Mouse (Mus musculus): ENCODE measurements around the gene E130114P18Rik. TPM values are rescaled to one million over a fixed set of nuclear protein-coding genes. Genes with fewer than 3 reads are reported as not detected.

The E130114P18Rik gene
- polyA plus RNA-seq, 1 experiment from 2014 or later, result not detected

DNA sequence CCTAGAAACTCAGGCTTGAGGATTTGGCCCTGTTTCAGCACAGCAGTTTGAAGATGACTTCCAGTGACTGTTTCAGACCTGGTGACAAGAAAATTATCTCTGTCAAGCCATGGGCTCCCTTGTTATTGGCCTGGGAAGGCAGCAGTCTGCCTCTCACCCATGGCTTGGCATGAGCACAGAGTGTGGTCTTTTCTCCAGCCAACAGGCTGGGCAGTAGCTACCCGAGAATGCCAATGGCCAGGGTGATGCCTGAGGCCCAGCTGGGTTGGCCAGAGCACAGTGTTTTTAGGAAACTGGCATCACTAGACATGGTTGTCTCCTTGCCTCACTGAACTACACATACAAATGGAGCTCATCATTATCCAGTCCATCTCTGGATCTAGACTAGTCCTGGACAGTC lies 157.5 kb downstream of the E130114P18Rik start:
- no peak overlapping the region for H3K4me2 ChIP-seq
- H3K4me1 ChIP-seq, result no peaks in the 10 kb centered on the region
- no peaks in the 10 kb centered on the region for H3K36me3 ChIP-seq
- no peak overlapping the region for H3K4me3 ChIP-seq
- H3K9ac ChIP-seq, result no peak overlapping the region
- peaks cover 3% of the 10 kb centered on the region; the same call in 1 of the 2 replicates for H3K27me3 ChIP-seq (replicated peaks)
- H3K9me3 ChIP-seq (replicated peaks), result no peaks in the 10 kb centered on the region
- WGBS (ENCODE audit: insufficient replicate concordance), result 25% methylated on average over 1 of the region's 1 CpGs
- no peak overlapping the region for H3K27ac ChIP-seq
- ATAC-seq, result no peak

DNA sequence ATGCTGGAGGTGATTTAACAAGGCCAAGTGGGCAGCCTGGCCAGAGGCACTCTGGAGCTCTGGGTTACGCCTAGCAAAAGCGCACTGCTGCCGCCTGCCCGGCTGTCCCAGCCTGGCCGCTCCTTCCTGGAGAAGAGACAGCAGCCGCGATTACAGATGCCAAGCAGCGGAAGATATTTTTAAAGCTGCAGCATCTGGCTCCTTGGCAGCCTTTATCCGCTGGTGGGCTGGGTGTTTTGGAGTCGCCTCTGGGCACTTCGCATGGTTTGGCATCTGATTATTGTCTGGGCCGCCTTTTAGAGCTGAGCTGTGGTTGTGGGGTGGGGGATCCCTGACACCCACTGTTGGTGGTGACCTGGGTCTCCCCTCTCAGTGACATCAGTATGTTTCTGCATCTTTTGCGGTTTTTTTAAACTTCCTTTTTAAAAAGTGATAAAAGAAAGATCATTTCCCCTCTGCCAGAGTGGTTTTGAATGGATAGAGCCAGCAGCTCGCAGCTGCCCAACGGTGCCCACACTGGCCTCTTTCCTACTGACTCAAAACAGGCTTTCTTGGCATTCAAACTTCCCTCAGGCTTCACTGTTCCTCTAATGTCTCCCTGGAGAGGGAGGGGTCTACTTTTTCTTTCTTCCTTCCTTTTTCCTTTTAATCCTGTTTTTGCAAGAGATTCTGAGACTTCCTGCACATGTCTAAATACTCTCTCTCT lies 159.1 kb downstream of the E130114P18Rik start:
- H3K9ac ChIP-seq, result no peak overlapping the region
- H3K27me3 ChIP-seq (replicated peaks), result peaks cover 3% of the 10 kb centered on the region; the same call in 1 of the 2 replicates
- no peaks in the 10 kb centered on the region for H3K4me1 ChIP-seq
- no peak for ATAC-seq
- H3K4me2 ChIP-seq, result no peak overlapping the region
- H3K9me3 ChIP-seq (replicated peaks), result no peaks in the 10 kb centered on the region
- H3K27ac ChIP-seq, result no peak overlapping the region
- no peaks in the 10 kb centered on the region for H3K36me3 ChIP-seq
- no peak overlapping the region for H3K4me3 ChIP-seq
- WGBS (ENCODE audit: insufficient replicate concordance), result 41% methylated on average over 15 of the region's 15 CpGs

DNA sequence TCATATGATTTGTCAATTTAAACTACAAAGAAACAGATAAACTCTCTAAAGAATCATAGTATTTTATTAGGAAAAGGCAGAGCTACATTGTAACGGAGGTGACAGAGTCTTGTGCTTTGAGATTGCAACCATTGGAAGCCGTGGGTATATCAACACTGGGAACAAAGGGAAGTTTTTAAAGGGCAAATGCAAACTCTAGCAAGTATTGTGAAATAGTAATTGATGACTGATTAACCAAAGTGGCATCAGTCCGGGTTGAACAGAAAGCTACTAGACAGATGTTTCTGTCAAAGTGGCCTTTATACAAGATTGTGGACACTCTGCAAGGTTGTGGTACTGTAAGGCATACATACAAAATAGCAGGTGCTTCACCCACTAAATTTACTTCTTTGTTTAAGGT lies 162.8 kb downstream of the E130114P18Rik start:
- peaks cover 3% of the 10 kb centered on the region; the same call in 1 of the 2 replicates for H3K27me3 ChIP-seq (replicated peaks)
- H3K4me2 ChIP-seq, result no peak overlapping the region
- H3K9ac ChIP-seq, result no peak overlapping the region
- no peak overlapping the region for H3K27ac ChIP-seq
- 64% methylated on average over 3 of the region's 3 CpGs for WGBS (ENCODE audit: insufficient replicate concordance)
- no peaks in the 10 kb centered on the region for H3K36me3 ChIP-seq
- H3K4me3 ChIP-seq, result no peak overlapping the region
- H3K9me3 ChIP-seq (replicated peaks), result no peaks in the 10 kb centered on the region
- H3K4me1 ChIP-seq, result no peaks in the 10 kb centered on the region
- no peak for ATAC-seq

DNA sequence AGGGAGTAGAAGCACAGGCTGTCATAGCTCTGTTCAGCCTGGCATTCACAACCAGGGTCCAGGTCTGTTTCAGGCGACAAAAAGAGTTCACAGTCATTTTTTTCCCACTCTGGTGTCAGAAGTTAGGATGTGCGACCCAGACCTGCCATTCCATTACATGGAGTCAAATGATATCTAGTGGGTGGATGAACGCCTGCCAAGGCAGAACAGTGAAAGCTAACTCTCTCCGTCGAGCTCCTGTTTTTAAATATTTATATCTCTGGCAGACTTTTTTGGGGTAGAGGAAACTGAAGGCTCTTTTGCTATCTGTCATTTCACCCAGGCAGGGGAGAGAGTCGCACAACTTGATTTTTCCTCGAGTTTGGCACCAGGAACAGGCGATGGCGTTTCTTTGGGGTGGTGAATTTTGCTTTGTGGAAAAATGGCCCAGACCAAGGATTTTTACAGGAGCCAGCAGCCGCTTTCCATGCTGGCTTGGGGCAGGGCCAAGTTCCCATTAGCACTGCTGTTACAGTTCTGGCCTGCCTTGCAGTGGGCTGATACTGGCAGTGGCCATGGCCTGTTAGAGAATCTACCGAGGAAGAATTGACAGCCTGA lies 166.5 kb downstream of the E130114P18Rik start:
- Histone ChIP-seq H3K4me1 (peaks cover 8% of the 10 kb centered on the region), H3K27ac (no peak overlapping the region), H3K9ac (no peak overlapping the region), H3K4me3 (no peak overlapping the region), H3K9me3 (replicated peaks) (no peaks in the 10 kb centered on the region), H3K36me3 (no peaks in the 10 kb centered on the region), H3K4me2 (no peak overlapping the region), H3K27me3 (replicated peaks) (0 out of 2 replicates have a peak, but pooled peaks cover 3% of the 10 kb centered on the region)
- WGBS (ENCODE audit: insufficient replicate concordance), result 61% methylated on average over 11 of the region's 11 CpGs
- ATAC-seq, result no peak

DNA sequence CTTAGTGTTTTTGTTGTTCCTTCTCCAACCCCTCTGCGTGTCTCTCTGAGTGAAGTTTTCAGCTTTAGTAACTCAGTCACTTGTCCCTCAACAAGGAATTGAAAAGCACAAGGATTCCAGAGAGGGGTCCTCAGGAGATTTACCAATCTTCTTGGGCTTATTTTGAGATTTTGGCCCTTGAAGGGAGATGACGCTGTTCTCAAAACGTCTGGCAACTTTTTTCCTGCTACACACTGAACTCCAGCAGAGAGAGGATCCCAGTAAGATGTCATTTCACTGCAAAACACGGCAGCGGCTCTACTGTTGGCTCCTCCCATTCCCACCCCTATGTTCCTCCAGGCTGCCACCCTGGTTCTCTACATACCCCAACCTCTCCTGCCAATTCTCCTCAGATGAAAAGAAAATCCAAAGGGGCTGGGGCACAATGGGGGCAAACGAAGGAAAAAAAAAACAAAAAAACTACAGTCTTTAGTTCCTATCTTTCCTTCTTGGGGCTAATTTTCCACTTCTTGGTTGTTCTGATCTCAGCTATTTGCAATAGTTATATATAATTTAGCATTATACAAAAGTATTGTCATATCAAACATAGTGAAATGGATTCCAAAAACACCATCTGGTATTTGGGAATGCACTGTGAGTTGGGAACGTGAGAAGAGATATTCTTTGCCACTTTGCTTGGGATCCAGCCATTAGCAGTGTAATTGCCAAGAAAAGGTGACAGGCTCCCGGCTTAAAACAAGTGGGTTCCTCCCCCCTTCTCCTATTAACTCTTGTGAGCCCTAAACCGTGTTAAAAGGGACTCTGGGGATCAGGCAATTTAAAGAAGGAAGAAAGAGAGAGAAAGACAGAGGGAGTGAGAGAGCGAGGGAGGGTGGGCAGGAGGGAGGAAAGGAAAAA lies 167.8 kb downstream of the E130114P18Rik start:
- Histone ChIP-seq H3K4me3 (no peak overlapping the region), H3K9me3 (replicated peaks) (no peaks in the 10 kb centered on the region), H3K27me3 (replicated peaks) (no peaks in the 10 kb centered on the region), H3K27ac (no peak overlapping the region), H3K9ac (no peak overlapping the region), H3K36me3 (no peaks in the 10 kb centered on the region), H3K4me2 (no peak overlapping the region), H3K4me1 (peaks cover 8% of the 10 kb centered on the region)
- WGBS (ENCODE audit: insufficient replicate concordance), result 38% methylated on average over 10 of the region's 10 CpGs
- no peak for ATAC-seq

DNA sequence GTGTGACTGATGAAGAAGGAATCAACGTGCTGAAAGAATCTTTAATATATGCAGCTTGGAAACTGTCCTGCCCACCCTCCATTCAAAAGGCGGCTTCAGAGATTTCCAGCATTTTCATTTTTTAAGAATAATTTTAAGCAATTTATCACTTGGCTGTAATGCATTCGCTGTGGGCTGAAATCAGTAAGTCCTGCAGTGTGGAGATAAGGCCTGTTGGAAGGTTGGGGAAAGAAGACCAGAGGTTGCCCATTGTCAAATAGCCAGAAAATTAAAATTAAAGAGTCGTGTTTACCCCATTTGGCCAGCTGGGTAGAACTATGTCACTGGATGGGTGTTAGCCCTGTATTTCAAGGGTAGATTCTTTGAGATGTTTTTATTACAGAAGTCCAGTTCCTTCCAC lies 168.5 kb downstream of the E130114P18Rik start:
- ATAC-seq, result no peak
- no peaks in the 10 kb centered on the region for H3K27me3 ChIP-seq (replicated peaks)
- H3K9me3 ChIP-seq (replicated peaks), result no peaks in the 10 kb centered on the region
- 43% methylated on average over 4 of the region's 4 CpGs for WGBS (ENCODE audit: insufficient replicate concordance)
- H3K27ac ChIP-seq, result no peak overlapping the region
- no peak overlapping the region for H3K4me2 ChIP-seq
- no peaks in the 10 kb centered on the region for H3K36me3 ChIP-seq
- H3K9ac ChIP-seq, result no peak overlapping the region
- H3K4me3 ChIP-seq, result no peak overlapping the region
- H3K4me1 ChIP-seq, result peaks cover 8% of the 10 kb centered on the region

DNA sequence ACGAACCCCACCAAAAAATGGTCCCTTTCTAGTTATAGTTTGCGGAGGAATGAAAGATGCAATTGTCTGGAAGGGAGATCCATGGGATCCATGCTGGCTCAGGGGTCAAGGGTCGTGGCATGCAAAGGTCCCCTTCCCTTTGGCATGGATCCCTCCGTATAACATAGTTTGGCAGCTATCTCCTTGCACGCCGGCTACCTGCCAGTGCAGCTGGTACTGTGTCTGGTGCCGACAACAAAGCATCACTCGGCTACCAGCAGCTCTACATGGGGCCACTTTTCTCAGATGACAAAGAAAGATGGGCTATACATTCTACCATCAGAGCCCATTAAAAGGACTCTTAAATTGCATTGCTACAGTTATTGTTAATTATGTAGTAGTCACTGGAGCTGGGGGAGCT lies 169.2 kb downstream of the E130114P18Rik start:
- WGBS (ENCODE audit: insufficient replicate concordance), result 76% methylated on average over 8 of the region's 8 CpGs
- Histone ChIP-seq H3K27ac (no peak overlapping the region), H3K36me3 (no peaks in the 10 kb centered on the region), H3K4me3 (no peak overlapping the region), H3K9me3 (replicated peaks) (no peaks in the 10 kb centered on the region), H3K27me3 (replicated peaks) (no peaks in the 10 kb centered on the region), H3K4me2 (no peak overlapping the region), H3K9ac (no peak overlapping the region), H3K4me1 (peaks cover 8% of the 10 kb centered on the region)
- ATAC-seq, result no peak

DNA sequence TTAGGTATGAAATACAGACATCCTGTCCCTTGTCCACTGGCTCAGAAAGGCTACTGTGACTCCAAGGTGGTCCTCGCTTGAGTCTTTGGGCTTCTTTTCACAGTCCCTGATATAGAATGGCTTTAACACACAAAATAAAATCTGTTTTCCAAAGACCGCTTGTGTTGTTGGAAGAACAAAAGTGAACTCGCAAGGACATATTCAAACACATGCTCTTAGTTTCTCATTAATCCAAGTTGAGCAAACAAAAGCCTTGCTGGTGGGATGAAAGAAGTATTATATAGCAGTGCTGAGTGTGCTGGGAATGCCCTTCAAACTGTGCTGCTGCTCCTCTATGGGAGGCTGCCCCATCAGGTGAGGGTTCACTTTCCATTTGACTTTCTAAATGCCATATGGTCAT lies 169.7 kb downstream of the E130114P18Rik start:
- no peaks in the 10 kb centered on the region for H3K36me3 ChIP-seq
- no peak overlapping the region for H3K4me2 ChIP-seq
- no peak overlapping the region for H3K4me3 ChIP-seq
- H3K9me3 ChIP-seq (replicated peaks), result no peaks in the 10 kb centered on the region
- WGBS (ENCODE audit: insufficient replicate concordance), result 79% methylated on average over 3 of the region's 3 CpGs
- peaks cover 8% of the 10 kb centered on the region for H3K4me1 ChIP-seq
- H3K9ac ChIP-seq, result no peak overlapping the region
- no peak for ATAC-seq
- H3K27ac ChIP-seq, result no peak overlapping the region
- no peaks in the 10 kb centered on the region for H3K27me3 ChIP-seq (replicated peaks)

DNA sequence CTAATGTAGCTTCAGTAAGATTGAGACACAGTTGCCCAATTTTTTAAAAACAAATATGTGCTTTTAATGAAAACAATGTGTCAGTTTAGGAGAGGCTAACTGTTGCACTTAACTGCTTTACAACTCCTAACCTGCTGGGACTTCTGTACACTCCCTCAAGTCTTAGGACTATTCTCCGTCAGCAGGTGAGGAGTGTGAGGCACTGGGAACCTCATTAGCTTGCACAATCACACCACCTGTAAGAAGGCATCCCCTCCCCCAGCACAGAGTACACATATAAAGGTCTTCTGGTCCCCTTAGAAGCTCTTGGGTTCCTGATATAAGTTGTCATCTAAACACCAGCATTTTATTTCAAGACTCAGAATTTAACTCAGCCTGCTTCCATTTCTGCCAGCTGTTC lies 170.7 kb downstream of the E130114P18Rik start:
- no peak overlapping the region for H3K9ac ChIP-seq
- H3K27me3 ChIP-seq (replicated peaks), result no peaks in the 10 kb centered on the region
- H3K4me2 ChIP-seq, result no peak overlapping the region
- H3K4me1 ChIP-seq, result peaks cover 13% of the 10 kb centered on the region
- WGBS (ENCODE audit: insufficient replicate concordance), result 78% methylated on average over 1 of the region's 1 CpGs
- H3K9me3 ChIP-seq (replicated peaks), result no peaks in the 10 kb centered on the region
- H3K36me3 ChIP-seq, result no peaks in the 10 kb centered on the region
- H3K4me3 ChIP-seq, result no peak overlapping the region
- no peak overlapping the region for H3K27ac ChIP-seq
- ATAC-seq, result no peak

DNA sequence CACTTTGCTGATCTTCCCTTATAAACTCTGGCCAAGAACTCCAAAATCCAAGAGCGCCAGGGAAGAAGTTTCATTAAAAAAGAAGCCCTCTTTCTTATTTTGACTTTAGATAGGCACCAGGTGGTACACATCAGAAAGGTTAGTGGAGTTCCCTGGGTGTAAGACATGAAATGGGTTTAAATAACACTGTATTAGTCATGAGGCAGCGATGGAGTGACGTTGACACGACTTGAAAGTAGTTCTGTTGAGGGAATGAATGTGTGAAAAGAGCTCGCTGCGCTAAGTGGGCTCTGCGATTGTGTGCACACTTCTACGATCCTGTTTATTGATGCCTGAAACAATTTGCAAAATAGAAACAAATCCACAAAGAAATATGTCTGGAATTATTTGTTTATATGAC lies 171.4 kb downstream of the E130114P18Rik start:
- Histone ChIP-seq H3K36me3 (no peaks in the 10 kb centered on the region), H3K4me3 (no peak overlapping the region), H3K4me1 (peaks cover 20% of the 10 kb centered on the region), H3K9ac (no peak overlapping the region), H3K4me2 (no peak overlapping the region), H3K27me3 (replicated peaks) (no peaks in the 10 kb centered on the region), H3K9me3 (replicated peaks) (no peaks in the 10 kb centered on the region), H3K27ac (no peak overlapping the region)
- 75% methylated on average over 8 of the region's 8 CpGs for WGBS (ENCODE audit: insufficient replicate concordance)
- no peak for ATAC-seq

DNA sequence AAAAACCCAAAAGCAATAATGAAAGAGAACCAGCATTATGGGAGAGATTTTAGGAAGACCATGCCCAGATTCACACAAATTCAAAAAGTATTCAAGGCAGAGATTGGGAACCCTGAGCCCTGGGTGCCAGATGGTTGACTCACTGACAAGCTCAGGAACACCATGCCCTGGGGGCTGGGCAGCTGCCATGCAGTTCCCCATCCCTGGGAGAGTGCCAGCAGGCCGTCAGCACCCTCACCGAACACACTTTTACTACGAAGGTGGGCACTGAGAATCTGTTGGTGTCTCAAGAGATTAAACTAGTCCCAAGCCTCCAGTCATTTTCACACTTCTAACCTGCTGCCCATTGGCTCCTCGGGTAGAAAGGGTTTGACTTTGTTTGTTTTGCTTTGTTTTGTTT lies 175.3 kb downstream of the E130114P18Rik start:
- WGBS (ENCODE audit: insufficient replicate concordance), result 69% methylated on average over 4 of the region's 4 CpGs

More for the DNA sequence above, 175.3 kb downstream of the E130114P18Rik start:
- Histone ChIP-seq H3K27ac (no peak overlapping the region), H3K4me3 (no peak overlapping the region), H3K27me3 (replicated peaks) (no peaks in the 10 kb centered on the region), H3K9ac (no peak overlapping the region), H3K4me2 (no peak overlapping the region), H3K4me1 (peaks cover 22% of the 10 kb centered on the region), H3K9me3 (replicated peaks) (no peaks in the 10 kb centered on the region), H3K36me3 (no peaks in the 10 kb centered on the region)
- ATAC-seq, result no peak
